Mouse (Mus musculus) heart, postnatal 0 days (tissue): ENCODE measurements around the gene Hk2. TPM values are rescaled to one million over a fixed set of nuclear protein-coding genes. Genes with fewer than 3 reads are reported as not detected.

Source experiments
- ATAC-seq: fragments of 200-750 bp; cut with Nextera tagmentation; 2 replicates; pipeline ENCODE4 v1.8.0; 2017; ENCODE audit warnings: low read depth, moderate number of reproducible peaks, moderate library complexity; ENCODE audit not compliant: insufficient read depth
- DNase-seq: peaks from one replicate; pipeline ENCODE4 v3.0.0-alpha.2; 2016; ENCODE audit warnings: low spot score
- H3K27ac ChIP-seq: fragments of 300-500 bp; sonication (generic); 2 replicates; pipeline ENCODE4 v1.5.1; 2014; ENCODE audit warnings: low read depth, mild to moderate bottlenecking
- H3K27me3 ChIP-seq: fragments of 300-500 bp; sonication (generic); 2 replicates; pipeline ENCODE4 v1.6.1; 2014; ENCODE audit warnings: low read length, mixed read lengths; ENCODE audit not compliant: control insufficient read depth, insufficient read depth
- H3K36me3 ChIP-seq: fragments of 300-500 bp; sonication (generic); replicated peaks from 2 replicates; pipeline ENCODE4 v1.6.1; 2014; ENCODE audit warnings: low read length, mixed read lengths; ENCODE audit not compliant: control insufficient read depth, insufficient read depth
- H3K4me1 ChIP-seq: fragments of 300-500 bp; sonication (generic); 2 replicates; pipeline ENCODE4 v1.6.1; 2014; ENCODE audit warnings: antibody characterized with exemption; ENCODE audit not compliant: control insufficient read depth, insufficient read depth
- H3K4me2 ChIP-seq: fragments of 300-500 bp; sonication (generic); 2 replicates; pipeline ENCODE4 v1.6.1; 2014; ENCODE audit warnings: low read depth, mild to moderate bottlenecking, low read length, moderate library complexity
- H3K4me3 ChIP-seq: fragments of 300-500 bp; sonication (generic); 2 replicates; pipeline ENCODE4 v1.5.1; 2014; ENCODE audit warnings: low read depth, low read length
- H3K9ac ChIP-seq: fragments of 300-500 bp; sonication (generic); replicated peaks from 2 replicates; pipeline ENCODE4 v1.6.1; 2014; ENCODE audit warnings: low read depth, low read length, mixed read lengths
- H3K9me3 ChIP-seq: fragments of 300-500 bp; sonication (generic); replicated peaks from 2 replicates; pipeline ENCODE4 v1.6.1; 2016; ENCODE audit warnings: low read length; ENCODE audit not compliant: control insufficient read depth
- CTCF ChIP-seq: IDR thresholded peaks from 2 replicates; pipeline ENCODE4 v1.5.1; 2016; ENCODE audit warnings: antibody characterized with exemption, control low read depth, low read depth
- EP300 ChIP-seq: IDR thresholded peaks from 2 replicates; pipeline ENCODE4 v1.6.1; 2016; ENCODE audit warnings: antibody characterized with exemption, low read depth
- WGBS: fragments of 180-500 bp; shearing (Covaris S2); extraction: QIAGEN DNeasy Blood & Tissue Kit; methylation state at CpG from one replicate; pipeline ENCODE4 v1.1.7; 2014; 5-methylcytosine and 5-hydroxymethylcytosine counted together
- polyA plus RNA-seq: library from polyadenylated mRNA; unstranded; fragments of >200 nt; fragmentation: Nextera tagmentation; extraction: Ambion mirVana; gene quantifications from 2 replicates; pipeline ENCODE4 v1.2.1, GENCODE M21; 2015
- total RNA-seq: library from RNA; depleted of rRNA; stranded (reverse); fragments of >200 nt; gene quantifications from 2 replicates; pipeline ENCODE4 v1.2.3, GENCODE M21; 2014; ENCODE audit warnings: low replicate concordance

Gene Hk2
- total and polyA plus RNA-seq, 2 experiments from 2014 or later = 29.7 to 50.9 TPM

- Histone ChIP-seq H3K27ac (no peak overlapping the region), H3K36me3 (peaks cover 76% of the 10 kb centered on the region), H3K9ac (no peak overlapping the region), H3K9me3 (no peaks in the 10 kb centered on the region), H3K4me1 (peaks cover 4% of the 10 kb centered on the region; the same call in 1 of the 2 replicates), H3K27me3 (no peaks in the 10 kb centered on the region), H3K4me2 (no peak overlapping the region), H3K4me3 (no peak overlapping the region)
- TF ChIP-seq EP300 (no peak), CTCF (peak; percentile 27; the same call in 1 of the 2 replicates)
- 47% methylated on average over 21 of the region's 21 CpGs for WGBS
- ATAC-seq = peak; percentile 64
- no peak for DNase-seq
These were observed 45.6 kb downstream of the Hk2 start for GRCm38 (mm10) chr6:82728635-82729034.

- H3K9me3 ChIP-seq = no peaks in the 10 kb centered on the region
- DNase-seq (no peak), ATAC-seq (no peak)
- H3K27ac ChIP-seq = no peak overlapping the region
- no peak overlapping the region for H3K9ac ChIP-seq
- WGBS = 83% methylated on average over 13 of the region's 13 CpGs
- H3K27me3 ChIP-seq = no peaks in the 10 kb centered on the region
- peaks cover 12% of the 10 kb centered on the region; the same call in 1 of the 2 replicates for H3K4me1 ChIP-seq
- H3K36me3 ChIP-seq = peaks cover 74% of the 10 kb centered on the region
- H3K4me2 ChIP-seq = no peak overlapping the region
- H3K4me3 ChIP-seq = no peak overlapping the region
- no peak for TF ChIP-seq CTCF
- TF ChIP-seq EP300 = no peak
These were observed 47.0 kb downstream of the Hk2 start for GRCm38 (mm10) chr6:82727206-82727605.

GRCm38 (mm10) chr6:82723321-82723720 lies 50.9 kb downstream of the Hk2 start:
- DNase-seq (no peak), ATAC-seq (peak; percentile 62)
- H3K27ac ChIP-seq = peak overlapping the region; percentile 60
- H3K36me3 ChIP-seq = peaks cover 37% of the 10 kb centered on the region
- no peaks in the 10 kb centered on the region for H3K9me3 ChIP-seq
- 21% methylated on average over 5 of the region's 5 CpGs for WGBS
- H3K9ac ChIP-seq = no peak overlapping the region
- H3K4me1 ChIP-seq = peaks cover 12% of the 10 kb centered on the region; the same call in 1 of the 2 replicates
- no peak for TF ChIP-seq CTCF
- no peak for TF ChIP-seq EP300
- H3K4me2 ChIP-seq = no peak overlapping the region
- H3K4me3 ChIP-seq = no peak overlapping the region
- H3K27me3 ChIP-seq = no peaks in the 10 kb centered on the region

- no peak for ATAC-seq
- Histone ChIP-seq H3K9me3 (no peaks in the 10 kb centered on the region), H3K4me2 (no peak overlapping the region), H3K4me3 (no peak overlapping the region), H3K4me1 (no peaks in the 10 kb centered on the region), H3K36me3 (no peaks in the 10 kb centered on the region), H3K27ac (no peak overlapping the region), H3K27me3 (no peaks in the 10 kb centered on the region), H3K9ac (no peak overlapping the region)
- no peak for TF ChIP-seq EP300
- no peak for TF ChIP-seq CTCF
- no peak for DNase-seq
- 75% methylated on average over 4 of the region's 4 CpGs for WGBS
These were observed 58.1 kb downstream of the Hk2 start for GRCm38 (mm10) chr6:82716126-82716525.

GRCm38 (mm10) chr6:82715653-82716052 lies 58.6 kb downstream of the Hk2 start:
- ATAC-seq (no peak), DNase-seq (no peak)
- Histone ChIP-seq H3K9me3 (no peaks in the 10 kb centered on the region), H3K9ac (no peak overlapping the region), H3K4me3 (no peak overlapping the region), H3K4me2 (no peak overlapping the region), H3K27ac (no peak overlapping the region), H3K36me3 (no peaks in the 10 kb centered on the region), H3K4me1 (no peaks in the 10 kb centered on the region), H3K27me3 (no peaks in the 10 kb centered on the region)
- no peak for TF ChIP-seq EP300
- no peak for TF ChIP-seq CTCF
- WGBS = 86% methylated on average over 3 of the region's 3 CpGs

- ATAC-seq (no peak), DNase-seq (no peak)
- H3K4me1 ChIP-seq = no peaks in the 10 kb centered on the region
- no peak overlapping the region for H3K4me2 ChIP-seq
- H3K36me3 ChIP-seq = no peaks in the 10 kb centered on the region
- H3K9me3 ChIP-seq = no peaks in the 10 kb centered on the region
- no peak overlapping the region for H3K4me3 ChIP-seq
- H3K27ac ChIP-seq = no peak overlapping the region
- TF ChIP-seq EP300 = no peak
- TF ChIP-seq CTCF = no peak
- no peaks in the 10 kb centered on the region for H3K27me3 ChIP-seq
- WGBS = 87% methylated on average over 6 of the region's 6 CpGs
- no peak overlapping the region for H3K9ac ChIP-seq
These were observed 59.0 kb downstream of the Hk2 start for GRCm38 (mm10) chr6:82715253-82715652.
